Mouse (Mus musculus): ENCODE data around the gene Gm13304.
"Not testable (repeated sequence)": the region's sequence is repeated elsewhere in the genome, so short reads cannot be mapped to it uniquely, and the experiment has no call there.

The Gm13304 gene

GRCm38 (mm10) chr4:42114517-42114916, at the start of gene Gm13304:
Gm13304 (plus strand) TSS chr4:42114817.
- DNase-seq (ENCODE audit: low spot score): not testable (repeated sequence)

DNA sequence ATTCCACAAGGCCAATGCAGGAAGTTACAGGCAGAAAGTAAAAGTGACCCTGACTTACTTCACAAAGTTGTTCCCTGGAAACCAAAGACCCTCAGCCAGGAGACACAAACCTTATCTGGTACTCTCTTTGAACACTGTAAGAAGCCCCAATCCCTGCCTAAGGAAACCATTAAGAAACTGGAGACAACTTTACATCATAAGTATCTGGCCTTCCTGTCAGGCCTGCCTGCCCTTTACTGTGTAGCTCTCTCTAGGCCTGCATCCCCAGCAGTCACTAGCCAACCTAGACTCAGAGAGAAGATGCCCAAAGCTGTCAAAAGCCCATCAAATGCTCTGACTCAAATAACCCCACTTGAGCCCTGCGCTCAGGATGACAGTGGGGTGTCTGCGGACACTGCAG, 23.7 kb upstream of the Gm13304 start, which contains the start of gene Gm3893:
TSS of gene Gm3893 (plus strand) at position 301 of the 400 bp plus-strand sequence.
- not testable (repeated sequence) for DNase-seq (ENCODE audit: low spot score)

GRCm38 (mm10) chr4:42153136-42153535, 38.5 kb downstream of the Gm13304 start, which contains the start of gene Gm13306:
Gm13306 (plus strand) TSS chr4:42153436.
- DNase-seq (ENCODE audit: low spot score): not testable (repeated sequence)

Measured in testis, postnatal 10 days (tissue).